Mouse (Mus musculus) spleen, adult 2 months (tissue): ENCODE results near the gene Mdm4. TPM values are rescaled to one million over a fixed set of nuclear protein-coding genes. Genes with fewer than 3 reads are reported as not detected.

Experiments
- DNase-seq, 2 experiments: peaks; one replicate each; pipeline versions ENCODE4 v3.0.0 to v3.0.0-alpha.2; 2012 to 2021; ENCODE audit warnings: low spot score in 2 of 2, low read depth in 1 of 2
- H3K27ac ChIP-seq: fragments of 200-500 bp; 2 replicates; pipeline ENCODE4 v1.5.1; 2012; ENCODE audit warnings: low read length, inconsistent platforms; ENCODE audit not compliant: insufficient read depth
- H3K27me3 ChIP-seq: fragments of 200-500 bp; 2 replicates; pipeline ENCODE4 v1.6.1; 2012; ENCODE audit warnings: mild to moderate bottlenecking, moderate library complexity, low read length, inconsistent platforms; ENCODE audit not compliant: control insufficient read depth, insufficient read depth
- H3K36me3 ChIP-seq: fragments of 200-500 bp; 2 replicates; pipeline ENCODE4 v1.6.1; 2012; ENCODE audit warnings: mild to moderate bottlenecking, low read length, inconsistent platforms; ENCODE audit not compliant: control insufficient read depth, insufficient read depth
- H3K4me1 ChIP-seq: fragments of 200-500 bp; 2 replicates; pipeline ENCODE4 v1.6.1; 2011; ENCODE audit warnings: inconsistent platforms; ENCODE audit not compliant: control insufficient read depth, insufficient read depth, insufficient read length
- H3K4me3 ChIP-seq: fragments of 200-500 bp; 2 replicates; pipeline ENCODE4 v1.5.1; 2011; ENCODE audit warnings: mild to moderate bottlenecking, inconsistent platforms; ENCODE audit not compliant: insufficient read depth, insufficient read length; ENCODE audit errors: extremely low read depth
- CTCF ChIP-seq: fragments of 200-500 bp; IDR thresholded peaks from 2 replicates; pipeline ENCODE4 v1.5.1; 2011; ENCODE audit warnings: mild to moderate bottlenecking, inconsistent platforms; ENCODE audit not compliant: insufficient read depth, insufficient read length, insufficient replicate concordance; ENCODE audit errors: extremely low read depth
- POLR2A ChIP-seq: fragments of 200-500 bp; IDR thresholded peaks from 2 replicates; pipeline ENCODE4 v1.6.1; 2011; ENCODE audit warnings: low read depth, low read length, inconsistent platforms
- WGBS: fragments of 180-500 bp; shearing (Covaris S2); methylation state at CpG from one replicate; pipeline ENCODE4 v1.1.7; 2018; 5-methylcytosine and 5-hydroxymethylcytosine counted together
- polyA plus RNA-seq: library from polyadenylated mRNA; depleted of rRNA; stranded (reverse); fragments of >200 nt; gene quantifications from 2 replicates; pipeline ENCODE4 v1.2.3, GENCODE M21; 2012

Mdm4 gene
- polyA plus RNA-seq, 1 experiment: 39.3 TPM

- 88% methylated on average over 6 of the region's 6 CpGs for WGBS
- Histone ChIP-seq H3K4me1 (peaks cover 19% of the 10 kb centered on the region), H3K4me3 (no peak overlapping the region), H3K27me3 (no peaks in the 10 kb centered on the region), H3K36me3 (peaks cover 14% of the 10 kb centered on the region; the same call in 1 of the 2 replicates), H3K27ac (no peak overlapping the region)
- no peak for DNase-seq
- TF ChIP-seq POLR2A: no peak
- TF ChIP-seq CTCF: no peak
Observed at GRCm38 (mm10) chr1:133075651-133076400, 45.5 kb upstream of the Mdm4 start.

GRCm38 (mm10) chr1:133074541-133074940, 44.2 kb upstream of the Mdm4 start:
- H3K36me3 ChIP-seq: peaks cover 13% of the 10 kb centered on the region; the same call in 1 of the 2 replicates

GRCm38 (mm10) chr1:133073327-133073856, 43.0 kb upstream of the Mdm4 start:
- TF ChIP-seq POLR2A: no peak
- TF ChIP-seq CTCF: no peak
- Histone ChIP-seq H3K27ac (peak overlapping the region; percentile 84), H3K4me1 (peaks cover 19% of the 10 kb centered on the region), H3K27me3 (no peaks in the 10 kb centered on the region), H3K4me3 (0 out of 2 replicates have a peak overlapping the region, but pooled peaks have one; percentile 15), H3K36me3 (peaks cover 17% of the 10 kb centered on the region)
- peak in 1 of 2 experiments; percentile 72 for DNase-seq
- 13% methylated on average over 9 of the region's 9 CpGs for WGBS

More at GRCm38 (mm10) chr1:133074541-133074940, 44.2 kb upstream of the Mdm4 start:
- Histone ChIP-seq H3K27ac (no peak overlapping the region), H3K4me1 (peaks cover 19% of the 10 kb centered on the region), H3K4me3 (no peak overlapping the region), H3K27me3 (no peaks in the 10 kb centered on the region)
- TF ChIP-seq POLR2A: no peak
- no peak for TF ChIP-seq CTCF
- 94% methylated on average over 13 of the region's 13 CpGs for WGBS
- DNase-seq: no peak

- H3K27me3 ChIP-seq: no peaks in the 10 kb centered on the region
- DNase-seq: no peak
- no peak overlapping the region for H3K27ac ChIP-seq
- 74% methylated on average over 16 of the region's 16 CpGs for WGBS
- peaks cover 16% of the 10 kb centered on the region for H3K4me1 ChIP-seq
- peaks cover 24% of the 10 kb centered on the region for H3K36me3 ChIP-seq
- no peak overlapping the region for H3K4me3 ChIP-seq
- TF ChIP-seq POLR2A (no peak), CTCF (no peak)
Observed at GRCm38 (mm10) chr1:133071666-133072381, 41.5 kb upstream of the Mdm4 start.

GRCm38 (mm10) chr1:133070157-133070556, 39.8 kb upstream of the Mdm4 start:
- 0 out of 2 replicates have a peak overlapping the region, but pooled peaks have one; percentile 42 for H3K27ac ChIP-seq
- 16% methylated on average over 5 of the region's 5 CpGs for WGBS
- DNase-seq: no peak
- no peak overlapping the region for H3K4me3 ChIP-seq
- peaks cover 16% of the 10 kb centered on the region for H3K4me1 ChIP-seq
- H3K36me3 ChIP-seq: peaks cover 20% of the 10 kb centered on the region
- TF ChIP-seq CTCF (no peak), POLR2A (no peak)
- H3K27me3 ChIP-seq: no peaks in the 10 kb centered on the region

GRCm38 (mm10) chr1:133069275-133070120, 39.1 kb upstream of the Mdm4 start:
- 59% methylated on average over 12 of the region's 12 CpGs for WGBS
- peaks cover 16% of the 10 kb centered on the region for H3K4me1 ChIP-seq
- H3K4me3 ChIP-seq: no peak overlapping the region
- H3K27ac ChIP-seq: peak overlapping the region; percentile 42
- peaks cover 18% of the 10 kb centered on the region for H3K36me3 ChIP-seq
- no peak for DNase-seq
- H3K27me3 ChIP-seq: no peaks in the 10 kb centered on the region
- no peak for TF ChIP-seq POLR2A
